Mouse (Mus musculus) macrophage (primary cell): ENCODE measurements around the gene Gm8439. TPM values are rescaled to one million over a fixed set of nuclear protein-coding genes. Genes with fewer than 3 reads are reported as not detected.

ENCODE experiments used
- H3K27ac ChIP-seq: fragments of 350-480 bp; formaldehyde crosslinking; 2 replicates; pipeline ENCODE4 v1.9.0; 2021
- H3K36me3 ChIP-seq: fragments of 350-480 bp; formaldehyde crosslinking; 2 replicates; pipeline ENCODE4 v1.9.0; 2021; ENCODE audit errors: inconsistent target
- H3K4me3 ChIP-seq: fragments of 350-480 bp; formaldehyde crosslinking; 2 replicates; pipeline ENCODE4 v1.9.0; 2021; ENCODE audit errors: inconsistent target
- H3K79me2 ChIP-seq: fragments of 350-480 bp; formaldehyde crosslinking; 2 replicates; pipeline ENCODE4 v1.9.0; 2021; ENCODE audit errors: inconsistent target
- WGBS: methylation state at CpG from one replicate; pipeline ENCODE4 v1.1.7; 2026; ENCODE audit warnings: inconsistent platforms; ENCODE audit not compliant: missing documents; 5-methylcytosine and 5-hydroxymethylcytosine counted together
- polyA plus RNA-seq: library from polyadenylated mRNA; stranded (reverse); fragments of 250-400 nt; gene quantifications from 3 replicates; pipeline ENCODE4 v1.2.4, GENCODE M21; 2018; ENCODE audit warnings: inconsistent platforms
- total RNA-seq, 78 experiments: library from RNA; depleted of rRNA; stranded (reverse); fragments of 250-400 nt; gene quantifications; 1 replicate in 9 of 78; 2 replicates in 24 of 78; 3 replicates in 43 of 78; 4 replicates in 2 of 78; pipeline ENCODE4 v1.2.4; 2018; ENCODE audit warnings: inconsistent platforms in 56 of 78

The Gm8439 gene
- not detected for total RNA-seq (2018; cell fraction: chromatin; rRNA removed)
- total RNA-seq (2018; cell fraction: cytosol; rRNA removed), result not detected
- total RNA-seq (2018; cell fraction: nucleus; rRNA removed), result not detected
- polyA plus RNA-seq, result not detected in 3 replicates

- Histone ChIP-seq H3K36me3 (no peaks in the 10 kb centered on the region), H3K79me2 (no peaks in the 10 kb centered on the region), H3K4me3 (no peak within 1 kb of the TSS), H3K27ac (no peak within 1 kb of the TSS)
- 45% methylated on average over 4 of the region's 4 CpGs for WGBS
These were observed at the start of gene Gm8439 for GRCm38 (mm10) chr4:120588445-120588844. TSS of gene Gm8439 (plus strand) at chr4:120588745.

GRCm38 (mm10) chr4:120544896-120545295 lies 43.6 kb upstream of the Gm8439 start:
- no peaks in the 10 kb centered on the region for H3K36me3 ChIP-seq
- no peak overlapping the region for H3K4me3 ChIP-seq
- no peak overlapping the region for H3K27ac ChIP-seq
- 100% methylated on average over 1 of the region's 1 CpGs for WGBS
- no peaks in the 10 kb centered on the region for H3K79me2 ChIP-seq

- no peaks in the 10 kb centered on the region for H3K79me2 ChIP-seq
- H3K27ac ChIP-seq, result no peak overlapping the region
- no peaks in the 10 kb centered on the region for H3K36me3 ChIP-seq
- WGBS, result 98% methylated on average over 6 of the region's 6 CpGs
- no peak overlapping the region for H3K4me3 ChIP-seq
These were observed 32.0 kb upstream of the Gm8439 start for GRCm38 (mm10) chr4:120556592-120556991.

GRCm38 (mm10) chr4:120565726-120566125 lies 22.8 kb upstream of the Gm8439 start:
- no peak overlapping the region for H3K27ac ChIP-seq
- peaks cover 7% of the 10 kb centered on the region for H3K79me2 ChIP-seq
- 84% methylated on average over 2 of the region's 2 CpGs for WGBS
- H3K36me3 ChIP-seq, result no peaks in the 10 kb centered on the region
- H3K4me3 ChIP-seq, result no peak overlapping the region

GRCm38 (mm10) chr4:120568005-120568404 lies 20.5 kb upstream of the Gm8439 start:
- Histone ChIP-seq H3K4me3 (no peak overlapping the region), H3K27ac (no peak overlapping the region)
- WGBS, result 77% methylated on average over 5 of the region's 5 CpGs

GRCm38 (mm10) chr4:120569025-120569424 lies 19.5 kb upstream of the Gm8439 start:
- H3K27ac ChIP-seq, result no peak overlapping the region
- no peaks in the 10 kb centered on the region for H3K36me3 ChIP-seq
- H3K4me3 ChIP-seq, result peak overlapping the region; percentile 43
- WGBS, result 24% methylated on average over 4 of the region's 4 CpGs
- H3K79me2 ChIP-seq, result peaks cover 7% of the 10 kb centered on the region

More at GRCm38 (mm10) chr4:120568005-120568404, 20.5 kb upstream of the Gm8439 start:
- H3K36me3 ChIP-seq, result no peaks in the 10 kb centered on the region
- peaks cover 7% of the 10 kb centered on the region for H3K79me2 ChIP-seq

GRCm38 (mm10) chr4:120569486-120570437 lies 18.8 kb upstream of the Gm8439 start, which contains the start of gene Ctps:
TSS of gene Ctps (minus strand) at chr4:120570276.
- WGBS, result 1% methylated on average over 96 of the region's 97 CpGs

GRCm38 (mm10) chr4:120570438-120571069 lies 18.0 kb upstream of the Gm8439 start:
- 0 out of 2 replicates have a peak overlapping the region, but pooled peaks have one; percentile 17 for H3K27ac ChIP-seq
- H3K79me2 ChIP-seq, result peaks cover 7% of the 10 kb centered on the region
- WGBS, result 2% methylated on average over 27 of the region's 27 CpGs
- H3K4me3 ChIP-seq, result peak overlapping the region; percentile 55
- no peaks in the 10 kb centered on the region for H3K36me3 ChIP-seq

More at GRCm38 (mm10) chr4:120569486-120570437, 18.8 kb upstream of the Gm8439 start, which contains the start of gene Ctps:
- Histone ChIP-seq H3K27ac (0 out of 2 replicates have a peak within 1 kb of the TSS, but pooled peaks have one; percentile 17), H3K36me3 (no peaks in the 10 kb centered on the region), H3K4me3 (peak within 1 kb of the TSS; percentile 55), H3K79me2 (peaks cover 7% of the 10 kb centered on the region)

- Histone ChIP-seq H3K27ac (no peak overlapping the region), H3K79me2 (peaks cover 7% of the 10 kb centered on the region), H3K36me3 (no peaks in the 10 kb centered on the region), H3K4me3 (no peak overlapping the region)
- 90% methylated on average over 3 of the region's 3 CpGs for WGBS
These were observed 17.5 kb upstream of the Gm8439 start for GRCm38 (mm10) chr4:120571070-120571464.

GRCm38 (mm10) chr4:120571691-120572090 lies 16.9 kb upstream of the Gm8439 start:
- no peak overlapping the region for H3K4me3 ChIP-seq
- 94% methylated on average over 3 of the region's 3 CpGs for WGBS

GRCm38 (mm10) chr4:120580894-120581293 lies 7.7 kb upstream of the Gm8439 start:
- H3K4me3 ChIP-seq, result no peak overlapping the region
- no peaks in the 10 kb centered on the region for H3K79me2 ChIP-seq
- WGBS, result 77% methylated on average over 5 of the region's 5 CpGs
- H3K27ac ChIP-seq, result no peak overlapping the region
- H3K36me3 ChIP-seq, result no peaks in the 10 kb centered on the region

More at GRCm38 (mm10) chr4:120571691-120572090, 16.9 kb upstream of the Gm8439 start:
- Histone ChIP-seq H3K79me2 (peaks cover 7% of the 10 kb centered on the region), H3K36me3 (no peaks in the 10 kb centered on the region), H3K27ac (no peak overlapping the region)

- H3K4me3 ChIP-seq, result no peak overlapping the region
- H3K36me3 ChIP-seq, result no peaks in the 10 kb centered on the region
- H3K79me2 ChIP-seq, result no peaks in the 10 kb centered on the region
- no peak overlapping the region for H3K27ac ChIP-seq
- WGBS, result 86% methylated on average over 8 of the region's 9 CpGs
These were observed 6.8 kb upstream of the Gm8439 start for GRCm38 (mm10) chr4:120581711-120582110.

- H3K4me3 ChIP-seq, result no peak overlapping the region
- no peaks in the 10 kb centered on the region for H3K79me2 ChIP-seq
- no CpG with 5 or more reads among the region's 1 CpGs for WGBS
- H3K36me3 ChIP-seq, result no peaks in the 10 kb centered on the region
- H3K27ac ChIP-seq, result no peak overlapping the region
These were observed 1.6 kb upstream of the Gm8439 start for GRCm38 (mm10) chr4:120586986-120587385.

GRCm38 (mm10) chr4:120589070-120589469 lies 525 bp downstream of the Gm8439 start:
- H3K79me2 ChIP-seq, result no peaks in the 10 kb centered on the region
- no peak overlapping the region for H3K27ac ChIP-seq
- H3K36me3 ChIP-seq, result no peaks in the 10 kb centered on the region
- no peak overlapping the region for H3K4me3 ChIP-seq
- WGBS, result 5% methylated on average over 3 of the region's 3 CpGs
